Mouse (Mus musculus): ENCODE data around the gene Hcar1. TPM values are rescaled to one million over a fixed set of nuclear protein-coding genes. Genes with fewer than 3 reads are reported as not detected.

The Hcar1 gene
- polyA plus RNA-seq, 1 experiment from 2014 or later = 0.50 TPM

GRCm38 (mm10) chr5:123827659-123828091 lies 52.1 kb downstream of the Hcar1 start:
- Histone ChIP-seq H3K4me2 (replicated peaks) (no peak overlapping the region), H3K9me3 (no peaks in the 10 kb centered on the region), H3K4me1 (no peaks in the 10 kb centered on the region), H3K27me3 (no peaks in the 10 kb centered on the region), H3K36me3 (peaks cover under 1% of the 10 kb centered on the region; the same call in 1 of the 2 replicates), H3K9ac (replicated peaks) (no peak overlapping the region), H3K27ac (replicated peaks) (no peak overlapping the region), H3K4me3 (no peak overlapping the region)
- 85% methylated on average over 6 of the region's 6 CpGs for WGBS
- ATAC-seq (ENCODE audit: low FRiP score, low read depth) = no peak

Other genes with a start within 250 kb of the Hcar1 start
- 65.7 and 69.8 TPM in 2 replicates for gene Clip1, start 195.4 kb downstream of the Hcar1 start, polyA plus RNA-seq (2016; fragmentation: Nextera tagmentation; extraction: Ambion mirVana)
- gene Zcchc8, start 158.9 kb downstream of the Hcar1 start, polyA plus RNA-seq (2016; fragmentation: Nextera tagmentation; extraction: Ambion mirVana) = 92.4 and 97.3 TPM in 2 replicates
- gene Rsrc2, start 130.6 kb downstream of the Hcar1 start, polyA plus RNA-seq (2016; fragmentation: Nextera tagmentation; extraction: Ambion mirVana) = 174 and 182 TPM in 2 replicates
- 36.5 and 44.9 TPM in 2 replicates for gene Kntc1, start 130.3 kb downstream of the Hcar1 start, polyA plus RNA-seq (2016; fragmentation: Nextera tagmentation; extraction: Ambion mirVana)
- gene Hcar2, start 14.5 kb downstream of the Hcar1 start, polyA plus RNA-seq (2016; fragmentation: Nextera tagmentation; extraction: Ambion mirVana) = not detected in 2 replicates
- gene Denr, start 27.2 kb upstream of the Hcar1 start, polyA plus RNA-seq (2016; fragmentation: Nextera tagmentation; extraction: Ambion mirVana) = 159 and 167 TPM in 2 replicates
- 1.8 and 3.4 TPM in 2 replicates for gene Gm43518, start 47.4 kb upstream of the Hcar1 start, polyA plus RNA-seq (2016; fragmentation: Nextera tagmentation; extraction: Ambion mirVana)
- 4.9 and 6.1 TPM in 2 replicates for gene Ccdc62, start 50.7 kb upstream of the Hcar1 start, polyA plus RNA-seq (2016; fragmentation: Nextera tagmentation; extraction: Ambion mirVana)
- 13.9 and 15.5 TPM in 2 replicates for gene Hip1r, start 93.6 kb upstream of the Hcar1 start, polyA plus RNA-seq (2016; fragmentation: Nextera tagmentation; extraction: Ambion mirVana)
- 68.0 and 74.2 TPM in 2 replicates for gene Vps37b, start 152.2 kb upstream of the Hcar1 start, polyA plus RNA-seq (2016; fragmentation: Nextera tagmentation; extraction: Ambion mirVana)
- gene Abcb9, start 215.8 kb upstream of the Hcar1 start, polyA plus RNA-seq (2016; fragmentation: Nextera tagmentation; extraction: Ambion mirVana) = 2.0 and 2.2 TPM in 2 replicates
- 15.9 and 23.3 TPM in 2 replicates for gene Ogfod2, start 232.3 kb upstream of the Hcar1 start, polyA plus RNA-seq (2016; fragmentation: Nextera tagmentation; extraction: Ambion mirVana)
- gene Arl6ip4, start 236.1 kb upstream of the Hcar1 start, polyA plus RNA-seq (2016; fragmentation: Nextera tagmentation; extraction: Ambion mirVana) = 94.8 and 98.3 TPM in 2 replicates